19 mouse cellular contexts compared by ENCODE assay signal in genomic region chr17:50094596-50094995, GRCm38 (mm10).
DNase-seq lines count a peak whose midpoint lies in the region; ATAC-seq and TF ChIP-seq lines count a peak whose summit lies in the region.
"Had no signal": no experiment of that assay in that cellular context is flagged by ENCODE, and none has a peak within 500 bp of the region (broad histone marks: within the 10 kb centered on the region; RNA-seq: fewer than 3 reads in every experiment).

No protein-coding gene starts in this region.

- peak; percentile 19 for DNase-seq in midbrain, embryonic 11.5 days (ENCODE audit: low spot score, missing footprints)
- DNase-seq in A20 (ENCODE audit: low read depth, low spot score): peak; percentile 90
- DNase-seq in CH12.LX (ENCODE audit: extremely low read depth): peak; percentile 59
- DNase-seq in splenic B cell, adult 2 months (ENCODE audit: low read depth, low spot score): peak; percentile 74
- DNase-seq in layer of hippocampus, postnatal 10 days (ENCODE audit: low spot score in 2 of 2): no peak
- DNase-seq: adrenal gland, postnatal 10 days; cerebellum, adult 11-12 months; cerebellum, adult 9-10 months; cerebellum, postnatal 25 days; forebrain, postnatal 0 days; gastrocnemius, adult 2 months; gastrocnemius, postnatal 25 days had no signal

- no peak for TF ChIP-seq CTCF in CH12.LX (conservative IDR thresholded peaks at IDR 0.05 in 1 of 2, IDR thresholded peaks at IDR 0.05 in 1 of 2; ENCODE audit: low read depth in 2 of 2, low read length in 2 of 2)

- in situ Hi-C loops in CH12.LX (cut with MboI; ENCODE audit: low pct_ligation_motif_present, low pct_unique_long_range_greater_than_20kb, low sequenced_read_pairs): no loop called here

- dilution Hi-C loops in CH12.LX (cut with MboI; ENCODE audit: extremely low pct_ligation_motif_present, extremely low pct_unique_long_range_greater_than_20kb, low sequenced_read_pairs): no loop called here

- ATAC-seq in midbrain, embryonic 11.5 days (ENCODE audit: low FRiP score): no peak
- ATAC-seq in midbrain, embryonic 16.5 days: no peak
- no peak for ATAC-seq in erythroblast, adult 5-6 weeks (replicated peaks; ENCODE audit: low FRiP score, poor library complexity, severe bottlenecking)
- ATAC-seq: forebrain, postnatal 0 days had no signal

- TF ChIP-seq RAD21 in CH12.LX (IDR thresholded peaks at IDR 0.05; ENCODE audit: low read depth, low read length): no peak; the same call in 1 of the 2 replicates

- peaks cover 94% of the 10 kb centered on the region for H3K79me2 ChIP-seq in CH12.LX (replicated peaks; ENCODE audit: control insufficient read depth, extremely low read depth, insufficient read depth, poor library complexity, severe bottlenecking)

- peak; percentile 82 for TF ChIP-seq EP300 in CH12.LX (IDR thresholded peaks at IDR 0.05; ENCODE audit: low read length)

- no peak for TF ChIP-seq POLR2A in CH12.LX (IDR thresholded peaks at IDR 0.05; ENCODE audit: low read depth, low read length)

- no peak overlapping the region for H3K27ac ChIP-seq in midbrain, embryonic 11.5 days (ENCODE audit: low read depth, low read length)
- H3K27ac ChIP-seq in midbrain, embryonic 16.5 days (ENCODE audit: low read length): no peak overlapping the region
- peak overlapping the region; percentile 89 for H3K27ac ChIP-seq in CH12.LX (ENCODE audit: insufficient read depth, low read depth)
- H3K27ac ChIP-seq: embryonic facial prominence, embryonic 12.5 days; forebrain, embryonic 12.5 days; gastrocnemius, adult 2 months; hindbrain, embryonic 10.5 days; hindbrain, embryonic 14.5 days had no signal

- H3K4me2 ChIP-seq in midbrain, embryonic 11.5 days: no peak overlapping the region
- H3K4me2 ChIP-seq in midbrain, embryonic 16.5 days (ENCODE audit: low read length): no peak overlapping the region
- peak overlapping the region; percentile 9; the same call in 1 of the 2 replicates for H3K4me2 ChIP-seq in CH12.LX (ENCODE audit: insufficient read depth, low read depth, poor library complexity, severe bottlenecking)
- H3K4me2 ChIP-seq: embryonic facial prominence, embryonic 12.5 days; forebrain, embryonic 12.5 days; heart, embryonic 12.5 days; hindbrain, embryonic 14.5 days had no signal

- H3K9ac ChIP-seq in midbrain, embryonic 11.5 days (ENCODE audit: low read length): no peak overlapping the region
- no peak overlapping the region for H3K9ac ChIP-seq in midbrain, embryonic 16.5 days (ENCODE audit: low read depth, low read length)
- no peak overlapping the region; the same call in 1 of the 2 replicates for H3K9ac ChIP-seq in CH12.LX (ENCODE audit: insufficient read depth, low read depth)
- H3K9ac ChIP-seq: embryonic facial prominence, embryonic 12.5 days; forebrain, embryonic 12.5 days; forebrain, postnatal 0 days; heart, embryonic 12.5 days; hindbrain, embryonic 14.5 days had no signal

- no peaks in the 10 kb centered on the region for H3K36me3 ChIP-seq in midbrain, embryonic 11.5 days (ENCODE audit: control insufficient read depth, insufficient read depth, low read length)
- no peaks in the 10 kb centered on the region for H3K36me3 ChIP-seq in midbrain, embryonic 16.5 days (ENCODE audit: control insufficient read depth, insufficient read depth, low read length)
- H3K36me3 ChIP-seq in CH12.LX (replicated peaks in 1 of 2; ENCODE audit: control insufficient read depth in 1 of 2, insufficient read depth in 1 of 2, low read length in 1 of 2): peaks cover 39 to 87% of the 10 kb centered on the region in 2 experiments
- no peaks in the 10 kb centered on the region for H3K36me3 ChIP-seq in splenic B cell, adult 2 months (ENCODE audit: control insufficient read depth, insufficient read depth, low read length, poor library complexity, severe bottlenecking)
- H3K36me3 ChIP-seq: embryonic facial prominence, embryonic 12.5 days; forebrain, embryonic 12.5 days; heart, embryonic 12.5 days; hindbrain, embryonic 10.5 days had no signal

- no peaks in the 10 kb centered on the region for H3K4me1 ChIP-seq in midbrain, embryonic 11.5 days (ENCODE audit: control insufficient read depth, insufficient read depth, low read length)
- peaks cover 4% of the 10 kb centered on the region; the same call in 1 of the 2 replicates for H3K4me1 ChIP-seq in midbrain, embryonic 16.5 days (ENCODE audit: control insufficient read depth, insufficient read depth, low read length)
- peaks cover 39 to 98% of the 10 kb centered on the region in 2 experiments for H3K4me1 ChIP-seq in CH12.LX (ENCODE audit: control insufficient read depth in 1 of 2, insufficient read depth in 2 of 2)
- H3K4me1 ChIP-seq: embryonic facial prominence, embryonic 12.5 days; hindbrain, embryonic 10.5 days had no signal

- H3K4me3 ChIP-seq in midbrain, embryonic 11.5 days (ENCODE audit: low read depth, low read length): no peak overlapping the region
- H3K4me3 ChIP-seq in midbrain, embryonic 16.5 days (ENCODE audit: low read depth, low read length): no peak overlapping the region
- no peak overlapping the region for H3K4me3 ChIP-seq in CH12.LX (replicated peaks in 1 of 3; ENCODE audit: low read depth in 2 of 3, low read length in 2 of 3, poor library complexity in 1 of 3)
- H3K4me3 ChIP-seq: embryonic facial prominence, embryonic 12.5 days; forebrain, embryonic 12.5 days; gastrocnemius, adult 2 months; heart, embryonic 12.5 days; hindbrain, embryonic 10.5 days had no signal

- no peaks in the 10 kb centered on the region for H3K27me3 ChIP-seq in midbrain, embryonic 11.5 days (ENCODE audit: control insufficient read depth, insufficient read depth, low read length)
- H3K27me3 ChIP-seq in midbrain, embryonic 16.5 days (ENCODE audit: control insufficient read depth, insufficient read depth, low read depth, low read length): no peaks in the 10 kb centered on the region
- no peaks in the 10 kb centered on the region for H3K27me3 ChIP-seq in CH12.LX (replicated peaks)
- H3K27me3 ChIP-seq in splenic B cell, adult 2 months (ENCODE audit: control insufficient read depth, insufficient read depth, low read length, poor library complexity, severe bottlenecking): no peaks in the 10 kb centered on the region
- H3K27me3 ChIP-seq: embryonic facial prominence, embryonic 12.5 days; forebrain, embryonic 12.5 days; heart, embryonic 12.5 days had no signal

- H3K9me3 ChIP-seq in midbrain, embryonic 11.5 days (ENCODE audit: control insufficient read depth, low read length): no peaks in the 10 kb centered on the region
- no peaks in the 10 kb centered on the region for H3K9me3 ChIP-seq in midbrain, embryonic 16.5 days (replicated peaks; ENCODE audit: control insufficient read depth, low read length, poor library complexity, severe bottlenecking)
- no peaks in the 10 kb centered on the region for H3K9me3 ChIP-seq in CH12.LX (replicated peaks; ENCODE audit: low read length)
- H3K9me3 ChIP-seq: embryonic facial prominence, embryonic 12.5 days; forebrain, embryonic 12.5 days; heart, embryonic 12.5 days; hindbrain, embryonic 10.5 days had no signal

TF ChIP-seq in CH12.LX, 34 proteins besides CTCF, POLR2A, EP300 and RAD21 (continues in another document):
- TF ChIP-seq MAX (IDR thresholded peaks at IDR 0.05; ENCODE audit: low read length) (no peak), KAT2A (IDR thresholded peaks at IDR 0.05; ENCODE audit: insufficient replicate concordance, low read length) (no peak), USF2 (conservative IDR thresholded peaks at IDR 0.05; ENCODE audit: low read depth, low read length) (no peak), MEF2A (IDR thresholded peaks at IDR 0.05; ENCODE audit: borderline replicate concordance, low read depth, low read length) (peak; percentile 93), IRF4 (IDR thresholded peaks at IDR 0.05; ENCODE audit: low read depth, low read length) (peak; percentile 77), CHD2 (IDR thresholded peaks at IDR 0.05; ENCODE audit: low read length) (peak; percentile 38; the same call in 1 of the 2 replicates), MXI1 (IDR thresholded peaks at IDR 0.05; ENCODE audit: low read depth, low read length) (peak; percentile 61; the same call in 1 of the 2 replicates), ZKSCAN1 (IDR thresholded peaks at IDR 0.05; ENCODE audit: borderline replicate concordance, low read depth, low read length) (no peak), TCF12 (IDR thresholded peaks at IDR 0.05; ENCODE audit: low read depth, low read length) (peak; percentile 95), HCFC1 (IDR thresholded peaks at IDR 0.05; ENCODE audit: low read depth, low read length) (no peak), UBTF (IDR thresholded peaks at IDR 0.05; ENCODE audit: low read depth, low read length) (no peak), GABPA (IDR thresholded peaks at IDR 0.05; ENCODE audit: insufficient replicate concordance, low read depth, low read length) (no peak), JUND (conservative IDR thresholded peaks at IDR 0.05; ENCODE audit: low read depth, low read length) (peak; percentile 53; the same call in 1 of the 2 replicates), SMC3 (IDR thresholded peaks at IDR 0.05; ENCODE audit: low read depth, low read length) (peak; percentile 4; the same call in 1 of the 2 replicates), ZMIZ1 (IDR thresholded peaks at IDR 0.05; ENCODE audit: low read depth, low read length) (0 out of 2 replicates have a peak, but pooled peaks have one; percentile 8), BHLHE40 (IDR thresholded peaks at IDR 0.05; ENCODE audit: low read depth, low read length) (peak; percentile 89), ETS1 (conservative IDR thresholded peaks at IDR 0.05; ENCODE audit: low read depth, low read length) (peak; percentile 94), TBP (conservative IDR thresholded peaks at IDR 0.05; ENCODE audit: low read depth, low read length) (0 out of 2 replicates have a peak, but pooled peaks have one; percentile 19), ZC3H11A (IDR thresholded peaks at IDR 0.05; ENCODE audit: low read depth, low read length) (no peak), CHD1 (IDR thresholded peaks at IDR 0.05; ENCODE audit: low read depth, low read length) (no peak), SIN3A (IDR thresholded peaks at IDR 0.05; ENCODE audit: low read length) (peak; percentile 94), ZNF384 (IDR thresholded peaks at IDR 0.05; ENCODE audit: low read depth, low read length) (no peak), ELF1 (IDR thresholded peaks at IDR 0.05; ENCODE audit: low read depth, low read length) (no peak), MAFK (IDR thresholded peaks at IDR 0.05; ENCODE audit: insufficient replicate concordance, low read length) (peak; percentile 56; the same call in 1 of the 2 replicates), MYC (IDR thresholded peaks at IDR 0.05; ENCODE audit: low read depth, low read length) (no peak), NRF1 (IDR thresholded peaks at IDR 0.05; ENCODE audit: low read depth, low read length) (no peak), PAX5 (IDR thresholded peaks at IDR 0.05; ENCODE audit: low read length) (no peak), USF1 (IDR thresholded peaks at IDR 0.05; ENCODE audit: low read depth, low read length) (no peak), E2F4 (IDR thresholded peaks at IDR 0.05; ENCODE audit: insufficient replicate concordance, low read depth, low read length) (no peak)

Comparison
In these comparisons a context has a peak if more than half of its experiments do, and no peak if none do; other contexts are left out.
1. DNase-seq: peak in midbrain, embryonic 11.5 days (single experiment), A20 (single experiment), CH12.LX (single experiment) and splenic B cell, adult 2 months (single experiment); none in layer of hippocampus, postnatal 10 days (0 of 2).